Mouse (Mus musculus) liver, adult 2 months (tissue): ENCODE results near the gene Clec16a.

ENCODE experiments used
- CTCF ChIP-seq: fragments of 200-500 bp; IDR thresholded peaks from 2 replicates; pipeline ENCODE4 v1.5.1; 2011; ENCODE audit warnings: low read depth, low read length, control low read depth
- POLR2A ChIP-seq: fragments of 200-500 bp; IDR thresholded peaks from 2 replicates; pipeline ENCODE4 v1.6.1; 2011; ENCODE audit warnings: low read length, control low read depth; ENCODE audit not compliant: insufficient read depth; ENCODE audit errors: extremely low read depth

DNA sequence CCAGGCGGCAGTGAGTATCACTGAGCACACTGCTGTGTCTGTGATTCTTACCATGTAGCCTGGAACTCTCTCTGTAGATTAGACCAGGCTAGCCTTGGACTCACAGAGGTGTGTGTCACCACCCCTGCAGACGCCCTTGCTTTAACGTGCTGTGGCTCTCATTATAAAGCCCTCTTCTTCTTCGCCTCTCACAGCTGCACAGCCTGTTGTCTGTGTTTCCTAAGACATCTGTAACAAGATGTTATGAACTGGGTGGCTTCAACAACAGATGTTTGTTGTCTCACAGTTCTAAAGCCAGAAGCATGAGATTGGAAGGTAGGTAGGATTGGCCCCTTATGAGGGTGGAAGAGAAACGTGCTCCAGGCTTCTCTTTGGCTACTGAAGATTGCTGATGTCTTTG is 170.1 kb downstream of the Clec16a start:
- TF ChIP-seq CTCF (no peak), POLR2A (no peak)
